Mouse (Mus musculus) central nervous system, embryonic 11.5 days (tissue): Measurements from ENCODE around the gene Gpr37. TPM values are rescaled to one million over a fixed set of nuclear protein-coding genes. Genes with fewer than 3 reads are reported as not detected.

Experiments used
- polyA plus RNA-seq: library from polyadenylated mRNA; depleted of rRNA; stranded (reverse); fragments of >200 nt; gene quantifications from 2 replicates; pipeline ENCODE4 v1.2.3, GENCODE M21; 2012; rRNA removed

The Gpr37 gene
- polyA plus RNA-seq, result 0.97 and 1.8 TPM in 2 replicates

GRCm38 (mm10) chr6:25690629-25691028, at the start of gene Gpr37:
Gene Gpr37, minus strand, starts transcription at chr6:25690729.

Other genes with a start within 250 kb of the Gpr37 start
- gene Pot1a, start 118.5 kb upstream of the Gpr37 start, polyA plus RNA-seq, result 20.9 and 31.2 TPM in 2 replicates